Mouse (Mus musculus): ENCODE results near the gene Sdhb. TPM values are rescaled to one million over a fixed set of nuclear protein-coding genes. Genes with fewer than 3 reads are reported as not detected.

Gene Sdhb
- total and polyA plus RNA-seq, 3 experiments: 292 to 414 (median 342) TPM

GRCm38 (mm10) chr4:140916296-140916695 lies 44.7 kb upstream of the Sdhb start:
- H3K27me3 ChIP-seq (ENCODE audit: control insufficient read depth in 1 of 2, insufficient read depth in 2 of 2, low read length in 2 of 2): peaks cover 0 to 4% of the 10 kb centered on the region in 2 experiments; a peak in 2 of 4 replicates
- no peaks in the 10 kb centered on the region for H3K79me2 ChIP-seq (ENCODE audit: control insufficient read depth, insufficient read depth, low read length, poor library complexity)
- TF ChIP-seq ZKSCAN1 (IDR thresholded peaks at IDR 0.05; ENCODE audit: low read depth, low read length) (no peak), SMC3 (IDR thresholded peaks at IDR 0.05; ENCODE audit: low read depth, low read length) (no peak), BHLHE40 (IDR thresholded peaks at IDR 0.05; ENCODE audit: borderline replicate concordance, low read depth, low read length) (no peak), POLR2AphosphoS5 (IDR thresholded peaks at IDR 0.05; ENCODE audit: borderline replicate concordance, low read depth, low read length) (no peak), ZC3H11A (IDR thresholded peaks at IDR 0.05; ENCODE audit: low read depth, low read length) (no peak), CTCF (IDR thresholded peaks at IDR 0.05 in 2 of 3, conservative IDR thresholded peaks at IDR 0.05 in 1 of 3; ENCODE audit: control insufficient read depth in 1 of 3, insufficient read depth in 1 of 3, low read depth in 2 of 3, low read length in 3 of 3, poor library complexity in 1 of 3, severe bottlenecking in 1 of 3) (no peak), ELF1 (IDR thresholded peaks at IDR 0.05; ENCODE audit: low read depth, low read length) (no peak), TBP (IDR thresholded peaks at IDR 0.05; ENCODE audit: low read depth, low read length) (no peak), MEF2A (IDR thresholded peaks at IDR 0.05; ENCODE audit: extremely low read depth, insufficient replicate concordance, low read depth, low read length, poor library complexity, severe bottlenecking) (no peak), MXI1 (IDR thresholded peaks at IDR 0.05; ENCODE audit: low read depth, low read length) (no peak), HCFC1 (IDR thresholded peaks at IDR 0.05; ENCODE audit: low read depth, low read length) (no peak)
- no peaks in the 10 kb centered on the region for H3K9me3 ChIP-seq (replicated peaks; ENCODE audit: insufficient read depth, low read length)
- H3K4me1 ChIP-seq (ENCODE audit: control insufficient read depth in 1 of 2, insufficient read depth in 2 of 2, low read length in 2 of 2): no peaks in the 10 kb centered on the region; a peak in 1 of 4 replicates
- no peak for DNase-seq (ENCODE audit: low read depth, low spot score)
- H3K36me3 ChIP-seq (ENCODE audit: control insufficient read depth in 1 of 2, insufficient read depth in 2 of 2, low read length in 2 of 2): no peaks in the 10 kb centered on the region
- no peak overlapping the region for H3K9ac ChIP-seq (ENCODE audit: control insufficient read depth, low read depth, low read length, poor library complexity, severe bottlenecking)
- H3K27ac ChIP-seq (ENCODE audit: control insufficient read depth, low read depth, low read length): no peak overlapping the region
- H3K4me3 ChIP-seq (ENCODE audit: control insufficient read depth in 1 of 2, insufficient read depth in 1 of 2, low read depth in 2 of 2, low read length in 2 of 2): no peak overlapping the region

GRCm38 (mm10) chr4:140917451-140917850 lies 43.6 kb upstream of the Sdhb start:
- no peaks in the 10 kb centered on the region; a peak in 1 of 4 replicates for H3K4me1 ChIP-seq (ENCODE audit: control insufficient read depth in 1 of 2, insufficient read depth in 2 of 2, low read length in 2 of 2)
- no peak overlapping the region for H3K27ac ChIP-seq (ENCODE audit: control insufficient read depth, low read depth, low read length)
- no peaks in the 10 kb centered on the region for H3K36me3 ChIP-seq (ENCODE audit: control insufficient read depth in 1 of 2, insufficient read depth in 2 of 2, low read length in 2 of 2)
- no peaks in the 10 kb centered on the region for H3K9me3 ChIP-seq (replicated peaks; ENCODE audit: insufficient read depth, low read length)
- no peak overlapping the region for H3K9ac ChIP-seq (ENCODE audit: control insufficient read depth, low read depth, low read length, poor library complexity, severe bottlenecking)
- H3K27me3 ChIP-seq (ENCODE audit: control insufficient read depth in 1 of 2, insufficient read depth in 2 of 2, low read length in 2 of 2): peaks cover 0 to 5% of the 10 kb centered on the region in 2 experiments; a peak in 2 of 4 replicates
- H3K79me2 ChIP-seq (ENCODE audit: control insufficient read depth, insufficient read depth, low read length, poor library complexity): no peaks in the 10 kb centered on the region
- no peak overlapping the region for H3K4me3 ChIP-seq (ENCODE audit: control insufficient read depth in 1 of 2, insufficient read depth in 1 of 2, low read depth in 2 of 2, low read length in 2 of 2)
- DNase-seq (ENCODE audit: low read depth, low spot score): no peak
- TF ChIP-seq TBP (IDR thresholded peaks at IDR 0.05; ENCODE audit: low read depth, low read length) (no peak), ZKSCAN1 (IDR thresholded peaks at IDR 0.05; ENCODE audit: low read depth, low read length) (no peak), MAZ (IDR thresholded peaks at IDR 0.05; ENCODE audit: low read depth, low read length) (no peak), GABPA (IDR thresholded peaks at IDR 0.05; ENCODE audit: low read depth, low read length) (no peak), ETS1 (IDR thresholded peaks at IDR 0.05; ENCODE audit: low read depth, low read length) (no peak), RCOR1 (IDR thresholded peaks at IDR 0.05; ENCODE audit: low read depth, low read length) (no peak), UBTF (IDR thresholded peaks at IDR 0.05; ENCODE audit: borderline replicate concordance, insufficient read depth, low read depth, low read length) (no peak), ZNF384 (IDR thresholded peaks at IDR 0.05; ENCODE audit: low read depth, low read length) (no peak), SIN3A (IDR thresholded peaks at IDR 0.05; ENCODE audit: low read length) (no peak), POLR2AphosphoS2 (IDR thresholded peaks at IDR 0.05; ENCODE audit: low read length) (no peak), KAT2A (conservative IDR thresholded peaks at IDR 0.05; ENCODE audit: low read depth, low read length) (no peak), SMC3 (IDR thresholded peaks at IDR 0.05; ENCODE audit: low read depth, low read length) (no peak)
